Mouse (Mus musculus) ES-Bruce4 (cell line): ENCODE results near the gene Fat2.

Experiments
- CTCF ChIP-seq: IDR thresholded peaks from one replicate; pipeline ENCODE4 v1.8.1; 2011; ENCODE audit warnings: low read depth, low read length
- POLR2A ChIP-seq: IDR thresholded peaks from one replicate; pipeline ENCODE4 v1.8.1; 2011; ENCODE audit warnings: low read length; ENCODE audit not compliant: insufficient read depth

DNA sequence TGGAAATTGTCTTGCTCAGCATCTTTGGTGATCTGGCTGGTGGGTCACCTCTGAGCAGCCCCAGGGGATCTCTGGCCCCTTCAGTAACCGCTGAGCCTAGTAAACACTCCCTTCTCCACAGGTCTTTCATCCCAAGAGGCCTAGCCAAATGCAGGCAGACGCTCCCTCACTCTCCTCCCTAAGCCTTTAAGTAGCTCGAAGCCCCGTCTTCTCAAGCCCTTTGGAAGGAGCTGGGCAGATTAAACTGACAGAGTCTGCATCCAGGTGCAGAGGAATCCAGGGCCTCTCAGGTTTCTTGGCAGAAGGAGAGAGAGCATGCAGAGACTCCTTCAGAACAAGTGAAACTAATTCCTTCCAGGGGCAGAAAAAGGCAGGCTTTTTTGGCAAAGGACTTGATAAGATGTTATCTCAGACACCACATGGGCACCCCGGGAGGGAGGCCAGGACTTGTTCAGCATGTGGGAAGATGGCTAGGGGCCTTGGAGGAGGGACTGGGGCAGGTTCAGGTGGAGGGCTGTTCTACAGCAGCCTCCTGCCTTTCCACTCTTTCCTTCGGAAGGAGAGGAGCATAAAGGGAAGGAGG lies 47.2 kb upstream of the Fat2 start:
- no peak for TF ChIP-seq CTCF
- TF ChIP-seq POLR2A: no peak
